Comparison of ENCODE assay signal across 9 mouse cellular contexts in the genomic region with DNA sequence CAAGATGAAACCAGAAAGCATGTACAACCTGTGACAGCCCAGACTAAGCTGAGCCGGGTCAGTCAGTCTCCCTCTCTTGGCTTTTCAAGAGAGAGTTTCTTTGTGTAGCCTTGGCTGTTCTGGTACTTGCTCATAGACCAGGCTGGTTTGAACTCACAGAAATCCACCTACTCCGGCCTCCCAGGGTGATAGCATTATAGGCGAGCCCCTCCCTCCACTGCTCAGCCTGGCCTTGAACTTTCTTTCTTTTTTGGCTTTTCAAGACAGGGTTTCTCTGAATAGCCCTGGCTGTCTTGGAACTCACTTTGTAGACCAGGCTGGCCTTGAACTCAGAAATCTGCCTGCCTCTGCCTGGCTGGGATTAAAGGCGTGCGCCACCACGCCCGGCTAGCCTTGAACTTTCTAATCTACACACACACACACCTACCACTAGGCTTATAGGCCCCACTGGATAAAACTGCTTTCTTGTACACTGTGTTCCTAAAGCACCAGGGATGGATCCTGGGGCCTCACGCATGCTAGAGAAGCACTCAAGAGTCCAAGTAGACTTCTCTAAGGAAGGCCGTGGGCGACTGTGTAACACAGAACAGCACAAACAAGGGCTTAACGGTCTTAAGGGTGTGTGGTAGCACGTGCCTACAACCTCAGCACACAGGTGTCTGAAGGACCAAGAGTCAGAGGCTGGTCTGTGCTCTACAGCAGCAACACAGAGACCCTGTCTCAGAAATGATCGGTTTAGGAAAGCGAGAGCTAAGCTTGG. TPM values are rescaled to one million over a fixed set of nuclear protein-coding genes. Genes with fewer than 3 reads are reported as not detected.
DNase-seq lines count a peak whose midpoint lies in the region; ATAC-seq and TF ChIP-seq lines count a peak whose summit lies in the region.
"Had no signal": no experiment of that assay in that cellular context is flagged by ENCODE, and none has a peak within 500 bp of the region (broad histone marks: within the 10 kb centered on the region; RNA-seq: fewer than 3 reads in every experiment).

No protein-coding gene starts in this region.

- peaks cover 11% of the 10 kb centered on the region for H3K4me1 ChIP-seq in kidney, embryonic 16.5 days (ENCODE audit: insufficient read depth, low read length)
- H3K4me1 ChIP-seq in bone marrow macrophage, adult 2 months (ENCODE audit: control insufficient read depth, insufficient read depth, low read length): peaks cover 26% of the 10 kb centered on the region
- peaks cover 41% of the 10 kb centered on the region for H3K4me1 ChIP-seq in liver, embryonic 12.5 days

- no peak overlapping the region for H3K9ac ChIP-seq in kidney, embryonic 16.5 days (replicated peaks; ENCODE audit: low read length)
- H3K9ac ChIP-seq in liver, embryonic 12.5 days: peak overlapping the region; percentile 93; the same call in 1 of the 2 replicates

- DNase-seq in kidney, postnatal 36 days: no peak
- DNase-seq in ES-CJ7 (ENCODE audit: low read depth, low spot score): peak; percentile 80
- no peak for DNase-seq in yolk sac, embryonic 10.5 days (ENCODE audit: low spot score)
- no peak for DNase-seq in gastrocnemius, postnatal 36 days
- no peak for DNase-seq in spleen, adult 18-20 months
- DNase-seq: left cerebral cortex, postnatal 4 days had no signal

- no peak for TF ChIP-seq POLR2A in bone marrow macrophage, adult 2 months (IDR thresholded peaks at IDR 0.05; ENCODE audit: borderline replicate concordance, low read depth, low read length)

- no peak overlapping the region for H3K27ac ChIP-seq in kidney, embryonic 16.5 days (ENCODE audit: low read length)
- H3K27ac ChIP-seq in bone marrow macrophage, adult 2 months (ENCODE audit: insufficient read depth, low read depth, low read length): no peak overlapping the region
- peak overlapping the region; percentile 62 for H3K27ac ChIP-seq in liver, embryonic 12.5 days

- no peak for ATAC-seq in kidney, embryonic 16.5 days (ENCODE audit: low FRiP score, low TSS enrichment)
- ATAC-seq in liver, embryonic 12.5 days: peak; percentile 38

- no peak overlapping the region for H3K4me3 ChIP-seq in kidney, embryonic 16.5 days (ENCODE audit: low read length)
- peak overlapping the region; percentile 89 for H3K4me3 ChIP-seq in bone marrow macrophage, adult 2 months (ENCODE audit: insufficient read depth, low read length)
- peak overlapping the region; percentile 99 for H3K4me3 ChIP-seq in liver, embryonic 12.5 days

- intact Hi-C loops in gastrocnemius, postnatal 36 days (cut with DNase I): no loop called here

- no peaks in the 10 kb centered on the region for H3K9me3 ChIP-seq in kidney, embryonic 16.5 days (ENCODE audit: low read length)
- H3K9me3 ChIP-seq in liver, embryonic 12.5 days (replicated peaks): no peaks in the 10 kb centered on the region

- H3K4me2 ChIP-seq in kidney, embryonic 16.5 days (replicated peaks; ENCODE audit: low read depth, low read length): peak overlapping the region; percentile 69
- peak overlapping the region; percentile 97 for H3K4me2 ChIP-seq in liver, embryonic 12.5 days

- H3K27me3 ChIP-seq in kidney, embryonic 16.5 days (ENCODE audit: insufficient read depth, low read length): no peaks in the 10 kb centered on the region
- H3K27me3 ChIP-seq in liver, embryonic 12.5 days (replicated peaks): no peaks in the 10 kb centered on the region

- TF ChIP-seq CTCF in bone marrow macrophage, adult 2 months (IDR thresholded peaks at IDR 0.05; ENCODE audit: low read depth, low read length): no peak

- H3K36me3 ChIP-seq in kidney, embryonic 16.5 days (ENCODE audit: insufficient read depth, low read length): peaks cover 56% of the 10 kb centered on the region
- H3K36me3 ChIP-seq in liver, embryonic 12.5 days: peaks cover 76% of the 10 kb centered on the region

- WGBS in kidney, embryonic 16.5 days: 92% methylated on average over 14 of the region's 14 CpGs
- 74% methylated on average over 14 of the region's 14 CpGs for WGBS in liver, embryonic 12.5 days (ENCODE audit: insufficient replicate concordance)

RNA-seq across cellular contexts. Expression of gene C1qbp, which starts 1.9 kb away (rescaled TPM):
- polyA plus RNA-seq in kidney, embryonic 16.5 days (2015; fragmentation: Nextera tagmentation; extraction: Ambion mirVana): 277 and 287 TPM in 2 replicates
- 49.8 and 63.2 TPM in 2 replicates for polyA plus RNA-seq in bone marrow macrophage, adult 2 months (2012; ENCODE audit: insufficient read depth, insufficient read length, missing spikeins)
- 352 and 380 TPM in 2 replicates for polyA plus RNA-seq in liver, embryonic 12.5 days (2016; fragmentation: Nextera tagmentation; extraction: Ambion mirVana)
- 100 to 1,000 TPM in 1 of 2 experiments, 10 to 100 TPM in 1; 96.4 to 119 TPM for total RNA-seq in gastrocnemius, postnatal 36 days (2021)

RNA-seq across cellular contexts. Expression of gene Rpain, which starts 10.9 kb away (rescaled TPM):
- polyA plus RNA-seq in kidney, embryonic 16.5 days (2015; fragmentation: Nextera tagmentation; extraction: Ambion mirVana): 70.7 and 83.0 TPM in 2 replicates
- polyA plus RNA-seq in bone marrow macrophage, adult 2 months (2012; ENCODE audit: insufficient read depth, insufficient read length, missing spikeins): 60.5 and 65.8 TPM in 2 replicates
- polyA plus RNA-seq in liver, embryonic 12.5 days (2016; fragmentation: Nextera tagmentation; extraction: Ambion mirVana): 104 and 105 TPM in 2 replicates
- 10 to 100 TPM; 11.2 to 13.7 TPM for total RNA-seq in gastrocnemius, postnatal 36 days (2021)

RNA-seq across cellular contexts. Expression of gene Nup88, which starts 11.2 kb away (rescaled TPM):
- polyA plus RNA-seq in kidney, embryonic 16.5 days (2015; fragmentation: Nextera tagmentation; extraction: Ambion mirVana): 136 and 142 TPM in 2 replicates
- 54.1 and 56.2 TPM in 2 replicates for polyA plus RNA-seq in bone marrow macrophage, adult 2 months (2012; ENCODE audit: insufficient read depth, insufficient read length, missing spikeins)
- 81.9 and 87.2 TPM in 2 replicates for polyA plus RNA-seq in liver, embryonic 12.5 days (2016; fragmentation: Nextera tagmentation; extraction: Ambion mirVana)
- total RNA-seq in gastrocnemius, postnatal 36 days (2021): 10 to 100 TPM; 26.5 to 32.2 TPM

RNA-seq across cellular contexts. Expression of gene Dhx33, which starts 23.3 kb away (rescaled TPM):
- 23.9 TPM in 2 replicates for polyA plus RNA-seq in kidney, embryonic 16.5 days (2015; fragmentation: Nextera tagmentation; extraction: Ambion mirVana)
- 12.6 and 13.2 TPM in 2 replicates for polyA plus RNA-seq in bone marrow macrophage, adult 2 months (2012; ENCODE audit: insufficient read depth, insufficient read length, missing spikeins)
- polyA plus RNA-seq in liver, embryonic 12.5 days (2016; fragmentation: Nextera tagmentation; extraction: Ambion mirVana): 15.3 and 16.3 TPM in 2 replicates
- 1 to 10 TPM; 6.5 to 8.0 TPM for total RNA-seq in gastrocnemius, postnatal 36 days (2021)

RNA-seq across cellular contexts. Expression of gene Mis12, which starts 38.5 kb away (rescaled TPM):
- polyA plus RNA-seq in kidney, embryonic 16.5 days (2015; fragmentation: Nextera tagmentation; extraction: Ambion mirVana): 44.8 and 45.2 TPM in 2 replicates
- 29.7 and 29.8 TPM in 2 replicates for polyA plus RNA-seq in bone marrow macrophage, adult 2 months (2012; ENCODE audit: insufficient read depth, insufficient read length, missing spikeins)
- polyA plus RNA-seq in liver, embryonic 12.5 days (2016; fragmentation: Nextera tagmentation; extraction: Ambion mirVana): 29.3 and 31.4 TPM in 2 replicates
- 1 to 10 TPM; 3.3 to 4.0 TPM for total RNA-seq in gastrocnemius, postnatal 36 days (2021)
